ENCODE assay signal across 8 mouse cellular contexts in the genomic region with DNA sequence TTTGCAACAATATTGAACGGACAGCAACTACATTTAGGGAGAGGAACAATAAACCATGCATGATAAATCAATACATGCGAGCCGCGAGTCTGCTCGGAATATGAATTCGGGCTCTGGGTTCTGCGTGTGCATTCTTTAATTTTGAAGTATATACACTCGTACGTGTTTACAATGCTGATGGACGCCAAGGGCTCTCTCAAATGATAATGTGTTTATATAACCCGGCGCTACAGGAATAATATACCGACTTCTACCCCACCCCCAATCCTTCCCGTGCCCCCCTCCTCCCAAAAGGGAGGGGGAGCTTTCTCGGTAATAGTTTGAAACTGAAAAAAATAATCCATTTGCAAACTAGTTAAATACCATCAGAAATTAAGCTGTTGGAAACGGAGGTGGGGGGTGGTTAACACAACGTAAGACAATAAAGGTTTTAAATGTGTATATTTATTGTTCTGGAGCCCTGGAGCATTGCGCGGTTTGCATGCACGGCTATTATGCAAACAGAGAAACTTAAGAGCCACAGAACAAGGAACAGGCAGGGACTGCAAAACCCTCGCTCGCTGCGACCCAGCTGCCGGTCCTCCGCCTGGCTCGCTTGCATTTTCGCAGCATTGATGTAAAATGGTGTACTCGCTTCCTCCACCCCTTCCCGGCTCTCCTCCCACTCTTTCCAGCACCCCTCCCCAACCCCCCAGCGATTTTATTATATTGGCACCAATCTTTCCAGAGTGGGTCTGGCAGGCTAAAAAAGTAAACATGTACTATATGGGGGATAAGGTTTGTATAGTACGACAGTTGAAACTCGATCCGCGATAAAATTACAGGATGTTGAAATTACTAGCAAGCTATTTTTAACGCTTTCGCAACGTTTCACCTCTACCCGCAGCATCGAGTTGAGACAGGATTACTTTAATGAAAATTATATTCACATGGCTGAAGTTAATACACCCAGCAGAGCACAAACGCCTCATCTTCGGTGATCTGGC. TPM values are rescaled to one million over a fixed set of nuclear protein-coding genes. Genes with fewer than 3 reads are reported as not detected.
DNase-seq lines count a peak whose midpoint lies in the region; ATAC-seq lines count a peak whose summit lies in the region.

No protein-coding gene starts in this region.

- no peak for ATAC-seq in hindbrain, embryonic 15.5 days (ENCODE audit: low FRiP score, low read depth)

- H3K27me3 ChIP-seq in hindbrain, embryonic 15.5 days: no peaks in the 10 kb centered on the region

- H3K36me3 ChIP-seq in hindbrain, embryonic 15.5 days: no peaks in the 10 kb centered on the region

- under 1% methylated on average over 41 of the region's 41 CpGs for WGBS in hindbrain, embryonic 15.5 days

- peak overlapping the region; percentile 53 for H3K9ac ChIP-seq in hindbrain, embryonic 15.5 days

- DNase-seq in R1 (ENCODE audit: low read depth, low spot score): peak; percentile 49
- DNase-seq in cerebellum, postnatal 10 days: peak; percentile 88 to 89
- DNase-seq in gastrocnemius, adult 18-20 months (ENCODE audit: low spot score): peak; percentile 58
- peak; percentile 58 to 77 for DNase-seq in left cerebral cortex, adult 18-20 months (ENCODE audit: low spot score in 2 of 2)
- peak; percentile 78 to 81 for DNase-seq in lung, postnatal 4 days
- DNase-seq in right cerebral cortex, postnatal 10 days (ENCODE audit: low spot score in 2 of 2): peak; percentile 84 to 85
- peak; percentile 61 to 68 for DNase-seq in urinary bladder, postnatal 36 days (ENCODE audit: low spot score in 2 of 2)

- H3K9me3 ChIP-seq in hindbrain, embryonic 15.5 days: no peaks in the 10 kb centered on the region

- H3K4me2 ChIP-seq in hindbrain, embryonic 15.5 days: peak overlapping the region; percentile 81

- H3K4me3 ChIP-seq in hindbrain, embryonic 15.5 days: peak overlapping the region; percentile 59

- H3K27ac ChIP-seq in hindbrain, embryonic 15.5 days (replicated peaks): peak overlapping the region; percentile 93

- peaks cover 47% of the 10 kb centered on the region for H3K4me1 ChIP-seq in hindbrain, embryonic 15.5 days (replicated peaks)

RNA-seq across cellular contexts. Expression of a gene that starts 1.3 kb away (rescaled TPM):
- 10 to 100 TPM; 16.6 to 33.9 TPM for total RNA-seq in gastrocnemius, adult 18-20 months (2021)
- polyA plus RNA-seq in hindbrain, embryonic 15.5 days (2015; fragmentation: Nextera tagmentation; extraction: Ambion mirVana): 16.4 and 17.4 TPM in 2 replicates
- 10 to 100 TPM; 32.3 to 35.0 TPM for total RNA-seq in left cerebral cortex, adult 18-20 months (2021)
